Mouse (Mus musculus): ENCODE measurements around the gene Pcca.

GRCm38 (mm10) chr14:122765951-122766350, 231.8 kb downstream of the Pcca start:
- TF ChIP-seq POLR2A (IDR thresholded peaks at IDR 0.05; ENCODE audit: borderline replicate concordance, control insufficient read depth, low read depth, low read length): no peak
- TF ChIP-seq CTCF (IDR thresholded peaks at IDR 0.05; ENCODE audit: control insufficient read depth, insufficient read depth, low read length): no peak

Measured in bone marrow, adult 2 months (tissue).